Mouse (Mus musculus) forebrain, embryonic 11.5 days (tissue): ENCODE measurements around the gene Spns1. TPM values are rescaled to one million over a fixed set of nuclear protein-coding genes. Genes with fewer than 3 reads are reported as not detected.
"Not testable (repeated sequence)": the region's sequence is repeated elsewhere in the genome, so short reads cannot be mapped to it uniquely, and the experiment has no call there.

Experiments used
- ATAC-seq: fragments of 200-750 bp; cut with Nextera tagmentation; replicated peaks from 2 replicates; pipeline ENCODE4 v1.8.0; 2017; ENCODE audit warnings: moderate TSS enrichment; ENCODE audit not compliant: low FRiP score
- DNase-seq: peaks from one replicate; pipeline ENCODE4 v3.0.0-alpha.2; 2017; ENCODE audit warnings: low spot score
- H3K27ac ChIP-seq: fragments of 300-500 bp; sonication (generic); 2 replicates; pipeline ENCODE4 v1.5.1; 2014; ENCODE audit warnings: low read depth, low read length
- H3K27me3 ChIP-seq: fragments of 300-500 bp; sonication (generic); 2 replicates; pipeline ENCODE4 v1.6.1; 2014; ENCODE audit warnings: mild to moderate bottlenecking, low read length, mixed read lengths; ENCODE audit not compliant: control insufficient read depth, insufficient read depth
- H3K36me3 ChIP-seq: fragments of 300-500 bp; sonication (generic); 2 replicates; pipeline ENCODE4 v1.6.1; 2014; ENCODE audit warnings: mild to moderate bottlenecking, low read length, moderate library complexity, mixed read lengths; ENCODE audit not compliant: control insufficient read depth, insufficient read depth
- H3K4me1 ChIP-seq: fragments of 300-500 bp; sonication (generic); replicated peaks from 2 replicates; pipeline ENCODE4 v1.6.1; 2014; ENCODE audit warnings: low read length, mixed read lengths; ENCODE audit not compliant: control insufficient read depth, insufficient read depth
- H3K4me2 ChIP-seq: fragments of 300-500 bp; sonication (generic); 2 replicates; pipeline ENCODE4 v1.6.1; 2014; ENCODE audit warnings: low read depth, mild to moderate bottlenecking, low read length, moderate library complexity, mixed read lengths; ENCODE audit not compliant: severe bottlenecking
- H3K4me3 ChIP-seq: fragments of 300-500 bp; sonication (generic); 2 replicates; pipeline ENCODE4 v1.5.1; 2014; ENCODE audit warnings: low read depth, low read length
- H3K9ac ChIP-seq: fragments of 300-500 bp; sonication (generic); 2 replicates; pipeline ENCODE4 v1.6.1; 2014; ENCODE audit warnings: low read length
- H3K9me3 ChIP-seq: fragments of 300-500 bp; sonication (generic); 2 replicates; pipeline ENCODE4 v1.6.1; 2016; ENCODE audit warnings: low read length, mixed read lengths; ENCODE audit not compliant: control insufficient read depth
- WGBS: fragments of 180-500 bp; shearing (Covaris S2); extraction: QIAGEN DNeasy Blood & Tissue Kit; methylation state at CpG from one replicate; pipeline ENCODE4 v1.1.7; 2014; 5-methylcytosine and 5-hydroxymethylcytosine counted together
- polyA plus RNA-seq: library from polyadenylated mRNA; unstranded; fragments of >200 nt; fragmentation: Nextera tagmentation; extraction: Ambion mirVana; gene quantifications from 2 replicates; pipeline ENCODE4 v1.2.1, GENCODE M21; 2014

Gene Spns1
- polyA plus RNA-seq, 1 experiment from 2014 or later = 53.9 TPM

DNA sequence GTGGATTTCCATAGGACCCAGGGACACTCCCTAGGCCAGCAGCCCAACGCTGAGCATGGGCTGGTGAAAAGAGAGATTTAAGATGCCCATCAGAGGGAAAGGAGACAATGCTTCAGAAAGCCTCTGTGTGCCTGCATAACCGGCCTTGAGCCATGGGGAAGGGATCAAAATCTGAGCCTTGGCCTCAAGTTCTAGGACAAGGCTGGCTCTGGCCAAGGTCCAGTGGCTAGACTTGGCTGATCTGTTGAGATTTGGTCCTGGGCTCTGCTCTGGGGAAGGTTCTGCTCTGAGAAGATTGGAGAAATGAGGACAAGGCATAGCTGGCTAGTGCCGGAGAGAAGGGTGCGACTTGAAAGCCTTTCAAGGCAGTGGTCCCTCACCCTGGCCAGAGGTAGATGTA, 33.8 kb upstream of the Spns1 start:
- H3K36me3 ChIP-seq = no peaks in the 10 kb centered on the region
- no peak overlapping the region for H3K4me2 ChIP-seq
- WGBS = 86% methylated on average over 4 of the region's 4 CpGs
- no peak overlapping the region for H3K9ac ChIP-seq
- H3K27me3 ChIP-seq = no peaks in the 10 kb centered on the region
- H3K4me1 ChIP-seq = no peaks in the 10 kb centered on the region
- H3K4me3 ChIP-seq = no peak overlapping the region
- DNase-seq = no peak
- H3K9me3 ChIP-seq = no peaks in the 10 kb centered on the region
- H3K27ac ChIP-seq = no peak overlapping the region
- ATAC-seq = no peak

DNA sequence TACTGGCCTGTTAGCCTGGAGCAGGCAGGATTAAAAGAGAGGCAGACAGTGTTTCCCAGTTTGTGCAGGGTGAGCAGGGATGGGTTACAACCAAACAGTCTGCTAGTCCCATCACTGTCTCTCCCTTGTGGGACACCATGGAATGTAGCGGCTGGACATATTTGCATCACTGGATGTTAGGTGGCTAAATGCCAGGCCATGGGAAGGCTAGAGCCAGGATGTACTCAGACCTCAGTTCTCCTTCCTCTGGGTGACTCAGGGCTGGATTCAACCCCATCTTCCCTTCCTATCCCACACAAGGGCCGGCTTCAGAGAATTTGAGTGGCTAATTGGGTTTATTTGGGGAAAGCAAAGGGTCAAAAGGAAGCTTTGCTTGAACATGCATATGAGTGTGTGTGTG, 31.4 kb upstream of the Spns1 start:
- DNase-seq (no peak), ATAC-seq (no peak)
- Histone ChIP-seq H3K9ac (no peak overlapping the region), H3K9me3 (no peaks in the 10 kb centered on the region), H3K4me3 (no peak overlapping the region), H3K4me2 (no peak overlapping the region), H3K27ac (no peak overlapping the region), H3K4me1 (no peaks in the 10 kb centered on the region), H3K27me3 (no peaks in the 10 kb centered on the region), H3K36me3 (no peaks in the 10 kb centered on the region)
- 83% methylated on average over 2 of the region's 2 CpGs for WGBS

DNA sequence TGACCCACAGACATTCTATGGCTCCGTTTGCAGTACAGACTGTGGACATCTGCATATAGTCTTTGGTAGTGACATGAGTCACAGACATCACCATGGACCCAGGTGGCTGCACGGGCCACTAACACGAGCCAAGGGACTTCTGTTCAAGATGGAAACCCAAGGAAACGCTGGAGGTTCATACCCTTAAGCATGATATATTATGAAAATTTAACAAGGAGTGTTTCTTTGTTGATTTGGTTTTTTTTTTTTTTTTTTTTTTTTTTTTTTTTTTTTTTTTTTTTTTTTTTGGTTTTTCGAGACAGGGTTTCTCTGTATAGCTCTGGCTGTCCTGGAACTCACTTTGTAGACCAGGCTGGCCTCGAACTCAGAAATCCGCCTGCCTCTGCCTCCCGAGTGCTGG, 25.3 kb upstream of the Spns1 start:
- not testable (repeated sequence) for H3K4me3 ChIP-seq, DNase-seq, H3K9ac ChIP-seq, H3K4me1 ChIP-seq, ATAC-seq, H3K36me3 ChIP-seq, H3K27me3 ChIP-seq, H3K9me3 ChIP-seq, H3K4me2 ChIP-seq, H3K27ac ChIP-seq
- 74% methylated on average over 7 of the region's 8 CpGs for WGBS

DNA sequence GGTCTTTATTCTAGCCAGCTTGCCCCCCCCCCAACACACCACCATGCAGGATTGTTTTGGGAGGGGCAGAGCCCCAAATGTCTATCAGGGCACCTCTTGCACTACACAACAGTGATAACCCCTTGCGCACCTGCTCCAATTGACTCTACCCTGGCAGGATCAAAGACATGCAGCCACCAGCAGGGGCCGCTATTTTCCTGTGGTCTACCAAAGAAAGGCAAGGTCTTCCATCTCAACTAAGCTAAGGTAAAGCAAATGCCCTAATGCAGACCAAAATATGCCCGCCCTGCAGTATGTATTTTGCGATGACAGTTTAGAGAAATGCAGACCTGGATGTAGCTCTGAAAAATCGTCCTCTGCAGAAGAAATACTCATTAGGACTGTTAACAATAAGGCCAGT, 22.3 kb upstream of the Spns1 start:
- no peaks in the 10 kb centered on the region for H3K27me3 ChIP-seq
- H3K27ac ChIP-seq = no peak overlapping the region
- WGBS = 12% methylated on average over 5 of the region's 5 CpGs
- ATAC-seq (no peak), DNase-seq (peak; percentile 89)
- H3K36me3 ChIP-seq = no peaks in the 10 kb centered on the region
- 0 out of 2 replicates have a peak, but pooled peaks cover 3% of the 10 kb centered on the region for H3K4me1 ChIP-seq
- no peak overlapping the region for H3K9ac ChIP-seq
- H3K4me2 ChIP-seq = no peak overlapping the region
- H3K9me3 ChIP-seq = no peaks in the 10 kb centered on the region
- no peak overlapping the region for H3K4me3 ChIP-seq

DNA sequence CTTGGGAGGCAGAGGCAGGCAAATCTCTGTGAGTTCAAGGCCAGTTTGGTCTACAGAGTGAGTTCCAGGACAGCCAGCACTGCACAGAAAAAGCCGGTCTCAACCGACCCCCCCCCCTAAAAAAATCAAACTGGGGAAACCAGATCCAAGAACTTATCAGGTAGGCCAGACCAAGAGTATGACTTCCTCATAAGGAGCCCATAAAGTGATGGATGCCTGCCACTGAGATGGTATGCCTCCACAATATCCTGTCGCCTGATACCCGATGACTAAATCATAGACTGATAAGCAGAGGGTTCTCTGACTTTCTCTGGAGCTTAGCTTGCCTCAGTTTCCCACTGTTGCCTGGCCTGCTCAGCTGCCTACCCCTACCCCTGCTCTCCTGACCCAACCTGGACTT, 20.6 kb upstream of the Spns1 start:
- H3K27ac ChIP-seq = no peak overlapping the region
- 0 out of 2 replicates have a peak, but pooled peaks cover 3% of the 10 kb centered on the region for H3K4me1 ChIP-seq
- H3K9ac ChIP-seq = no peak overlapping the region
- H3K9me3 ChIP-seq = no peaks in the 10 kb centered on the region
- ATAC-seq = no peak
- H3K36me3 ChIP-seq = no peaks in the 10 kb centered on the region
- H3K4me2 ChIP-seq = no peak overlapping the region
- no peaks in the 10 kb centered on the region for H3K27me3 ChIP-seq
- H3K4me3 ChIP-seq = no peak overlapping the region
- DNase-seq = no peak
- WGBS = 95% methylated on average over 4 of the region's 4 CpGs

DNA sequence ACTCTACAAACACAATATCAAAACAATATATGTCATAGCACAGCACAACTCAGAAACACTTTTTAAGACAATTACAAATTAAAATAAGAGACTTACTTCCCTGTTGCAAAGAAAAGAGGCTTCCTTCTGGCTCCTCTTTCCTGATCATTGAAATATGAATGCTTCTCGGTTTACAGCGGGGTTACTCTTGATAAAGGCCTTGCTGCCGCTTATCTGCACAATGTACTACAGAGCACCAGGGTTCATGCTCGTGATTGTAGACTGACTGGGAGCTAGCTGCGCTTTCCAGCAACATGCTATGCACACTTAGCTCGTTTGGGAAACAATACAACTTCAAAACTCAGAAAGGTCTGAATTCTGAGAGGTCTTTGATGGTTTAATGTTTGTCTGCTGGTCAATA, 20.0 kb upstream of the Spns1 start:
- Histone ChIP-seq H3K36me3 (no peaks in the 10 kb centered on the region), H3K4me3 (peak overlapping the region; percentile 89; the same call in 1 of the 2 replicates), H3K9ac (peak overlapping the region; percentile 9; the same call in 1 of the 2 replicates), H3K4me2 (no peak overlapping the region; the same call in 1 of the 2 replicates), H3K4me1 (0 out of 2 replicates have a peak, but pooled peaks cover 3% of the 10 kb centered on the region), H3K27me3 (no peaks in the 10 kb centered on the region), H3K27ac (no peak overlapping the region), H3K9me3 (no peaks in the 10 kb centered on the region)
- ATAC-seq (no peak), DNase-seq (no peak)
- 50% methylated on average over 6 of the region's 6 CpGs for WGBS

DNA sequence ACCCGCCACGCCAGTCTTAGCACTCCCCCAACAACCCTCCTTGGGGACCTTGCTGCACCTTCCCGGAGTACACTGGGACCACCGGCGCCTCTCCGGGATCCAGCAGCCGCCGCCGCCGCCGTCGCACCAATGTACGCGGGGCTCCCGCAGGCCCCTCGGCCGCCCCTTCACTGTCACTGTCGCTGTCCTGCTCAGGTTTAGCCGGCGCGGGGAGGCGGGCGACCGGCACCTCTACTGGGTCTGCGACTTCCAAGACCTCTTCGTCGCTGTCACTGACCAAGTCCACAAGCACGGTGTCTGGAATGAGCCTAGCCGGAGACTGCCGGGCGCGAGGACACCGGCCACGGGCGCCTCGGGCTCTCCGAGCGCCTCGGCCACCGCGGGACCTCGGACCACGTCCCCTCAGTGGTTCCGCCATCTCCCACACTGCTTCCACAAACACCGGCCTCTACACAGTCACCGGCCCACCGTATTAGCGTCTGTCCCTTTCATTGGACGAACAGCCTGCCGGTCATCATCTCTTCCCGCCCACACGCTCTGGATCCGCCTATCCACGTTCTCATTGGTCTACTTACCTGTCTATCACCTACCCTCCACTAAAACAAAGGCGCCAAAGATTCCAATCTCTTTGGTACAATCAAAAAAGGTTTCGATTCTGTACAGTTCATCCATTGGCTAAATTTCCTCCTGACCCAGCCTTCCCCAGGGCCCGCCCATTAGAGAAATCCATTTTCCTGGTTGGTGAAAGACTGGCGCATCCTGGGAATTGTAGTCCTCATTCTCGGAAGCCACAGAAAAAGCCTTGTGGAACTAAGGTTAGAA, 19.3 kb upstream of the Spns1 start, which contains the start of gene Nfatc2ip:
Gene Nfatc2ip (minus strand): TSS at position 440 of the 822 bp plus-strand sequence.
- Histone ChIP-seq H3K27ac (no peak within 1 kb of the TSS), H3K9ac (peak within 1 kb of the TSS; percentile 76), H3K9me3 (no peaks in the 10 kb centered on the region), H3K4me1 (0 out of 2 replicates have a peak, but pooled peaks cover 3% of the 10 kb centered on the region), H3K4me3 (peak within 1 kb of the TSS; percentile 89), H3K36me3 (no peaks in the 10 kb centered on the region), H3K27me3 (no peaks in the 10 kb centered on the region), H3K4me2 (peak within 1 kb of the TSS; percentile 71)
- DNase-seq (peak; percentile 95), ATAC-seq (peak; percentile 100)
- under 1% methylated on average over 59 of the region's 59 CpGs for WGBS

DNA sequence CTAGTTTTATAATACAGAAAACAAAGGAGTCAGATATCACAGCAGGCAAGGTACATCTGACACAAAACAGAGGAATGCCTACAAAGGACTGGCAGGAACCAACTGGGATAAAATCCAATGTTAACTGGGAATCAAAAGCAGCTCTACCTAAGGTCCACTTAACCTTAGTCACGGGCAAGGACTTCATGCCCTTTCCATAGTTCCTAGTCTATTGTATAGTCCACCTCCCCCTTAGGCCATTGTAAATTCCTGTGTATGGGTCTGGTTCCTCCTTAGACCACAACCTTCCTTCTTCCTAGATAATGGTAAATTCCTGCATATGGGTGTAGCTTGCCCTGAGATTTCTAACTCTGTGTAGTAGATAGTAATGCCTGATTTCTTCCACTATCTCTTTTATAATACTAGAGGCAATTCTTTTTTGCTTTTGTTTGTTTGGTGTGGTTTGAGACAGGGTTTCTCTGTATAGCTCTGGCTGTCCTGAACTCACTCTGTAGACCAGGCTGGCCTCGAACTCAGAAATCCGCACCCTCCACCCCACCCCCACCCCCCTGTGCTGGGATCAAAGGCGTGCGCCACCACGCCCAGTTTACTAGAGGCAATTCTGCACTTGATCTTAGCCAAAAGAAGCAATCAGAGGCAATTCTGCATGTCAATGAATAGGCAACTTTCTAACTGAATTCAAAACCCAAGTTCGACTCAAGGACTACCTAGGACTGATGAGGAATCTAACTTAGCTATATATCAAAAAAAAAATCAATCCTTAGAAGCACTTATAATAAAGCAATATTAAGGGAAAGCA, 15.0 kb upstream of the Spns1 start:
- not testable (repeated sequence) for ATAC-seq, H3K9me3 ChIP-seq, H3K27ac ChIP-seq, H3K36me3 ChIP-seq, H3K4me1 ChIP-seq, H3K9ac ChIP-seq, H3K4me2 ChIP-seq, H3K4me3 ChIP-seq, DNase-seq, H3K27me3 ChIP-seq
- WGBS = 91% methylated on average over 7 of the region's 7 CpGs
